Mouse (Mus musculus): Measurements from ENCODE around the gene Sel1l3. TPM values are rescaled to one million over a fixed set of nuclear protein-coding genes. Genes with fewer than 3 reads are reported as not detected.
A peak's percentile ranks its signal among the peaks of the same experiment; 100 is the strongest.

Gene Sel1l3
- total and polyA plus RNA-seq, 3 experiments = 0.28 to 0.76 (median 0.34) TPM

DNA sequence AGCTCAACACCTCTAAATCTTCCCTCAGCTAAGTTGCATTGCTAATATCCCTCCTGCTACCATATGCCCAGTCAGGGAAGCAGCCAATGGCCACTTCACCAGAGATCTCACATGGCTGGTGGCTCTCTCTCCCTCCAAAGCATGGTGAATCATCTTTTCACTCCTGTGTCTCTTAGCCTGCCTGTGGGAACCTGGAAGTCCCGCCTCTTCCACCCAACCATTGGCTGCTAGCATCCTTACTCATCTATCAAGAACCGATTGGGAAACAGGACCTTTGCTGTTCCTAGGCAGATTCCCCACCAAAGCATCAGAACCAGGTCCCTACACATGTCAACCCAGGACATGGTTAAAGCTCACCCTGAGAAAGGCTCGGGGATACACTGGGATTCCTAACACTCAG, 122.4 kb downstream of the Sel1l3 start:
- no peak overlapping the region for H3K4me3 ChIP-seq (replicated peaks in 1 of 3; ENCODE audit: low read depth in 2 of 3, low read length in 2 of 3, poor library complexity in 1 of 3)

DNA sequence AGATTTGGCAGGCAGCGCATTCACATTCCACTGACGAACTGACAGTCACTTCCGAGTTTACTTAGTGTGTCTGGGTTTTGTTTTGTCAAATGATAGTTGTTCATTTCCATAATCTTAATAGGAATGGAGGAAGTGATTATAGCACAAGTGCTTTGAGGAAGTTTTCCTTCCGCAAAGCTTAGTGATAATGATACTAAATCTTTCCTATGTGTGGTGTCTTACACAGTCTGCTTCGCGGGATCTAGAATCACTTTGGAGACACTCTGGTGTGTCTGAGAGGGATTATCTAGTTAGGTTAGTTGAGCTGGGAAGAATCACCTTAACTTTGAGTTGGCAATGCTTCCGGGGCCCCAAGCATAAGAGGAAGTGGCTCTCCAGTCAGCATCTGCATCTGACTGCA, 126.3 kb downstream of the Sel1l3 start:
- Histone ChIP-seq H3K4me3 (replicated peaks in 1 of 3; ENCODE audit: low read depth in 2 of 3, low read length in 2 of 3, poor library complexity in 1 of 3) (no peak overlapping the region), H3K4me1 (ENCODE audit: control insufficient read depth in 1 of 2, insufficient read depth in 2 of 2) (peaks cover 7 to 29% of the 10 kb centered on the region in 2 experiments; a peak in 3 of 4 replicates), H3K27me3 (replicated peaks) (peaks cover 3% of the 10 kb centered on the region), H3K27ac (ENCODE audit: insufficient read depth, low read depth) (no peak overlapping the region), H3K79me2 (replicated peaks; ENCODE audit: control insufficient read depth, extremely low read depth, insufficient read depth, poor library complexity, severe bottlenecking) (no peaks in the 10 kb centered on the region), H3K9ac (ENCODE audit: insufficient read depth, low read depth) (no peak overlapping the region), H3K36me3 (replicated peaks in 1 of 2; ENCODE audit: control insufficient read depth in 1 of 2, insufficient read depth in 1 of 2, low read length in 1 of 2) (no peaks in the 10 kb centered on the region), H3K4me2 (ENCODE audit: insufficient read depth, low read depth, poor library complexity, severe bottlenecking) (peak overlapping the region; percentile 44; the same call in 1 of the 2 replicates), H3K9me3 (replicated peaks; ENCODE audit: low read length) (no peaks in the 10 kb centered on the region)
- dilution Hi-C loops (cut with MboI; ENCODE audit: extremely low pct_ligation_motif_present, extremely low pct_unique_long_range_greater_than_20kb, low sequenced_read_pairs) = no loop called here
- peak; percentile 54 for DNase-seq (ENCODE audit: extremely low read depth)
- in situ Hi-C loops (cut with MboI; ENCODE audit: low pct_ligation_motif_present, low pct_unique_long_range_greater_than_20kb, low sequenced_read_pairs) = no loop called here
- TF ChIP-seq CHD1 (IDR thresholded peaks at IDR 0.05; ENCODE audit: low read depth, low read length) (no peak), IRF4 (IDR thresholded peaks at IDR 0.05; ENCODE audit: low read depth, low read length) (peak; percentile 69), ELF1 (IDR thresholded peaks at IDR 0.05; ENCODE audit: low read depth, low read length) (peak; percentile 20; the same call in 1 of the 2 replicates), ZMIZ1 (IDR thresholded peaks at IDR 0.05; ENCODE audit: low read depth, low read length) (no peak), JUN (IDR thresholded peaks at IDR 0.05; ENCODE audit: insufficient read depth, low read depth, low read length) (peak; percentile 68), JUND (conservative IDR thresholded peaks at IDR 0.05; ENCODE audit: low read depth, low read length) (peak; percentile 86), EP300 (IDR thresholded peaks at IDR 0.05; ENCODE audit: low read length) (peak; percentile 89), USF1 (IDR thresholded peaks at IDR 0.05; ENCODE audit: low read depth, low read length) (no peak)

More for the DNA sequence above, 122.4 kb downstream of the Sel1l3 start:
- H3K27ac ChIP-seq (ENCODE audit: insufficient read depth, low read depth) = no peak overlapping the region
- H3K4me2 ChIP-seq (ENCODE audit: insufficient read depth, low read depth, poor library complexity, severe bottlenecking) = no peak overlapping the region
- in situ Hi-C loops (cut with MboI; ENCODE audit: low pct_ligation_motif_present, low pct_unique_long_range_greater_than_20kb, low sequenced_read_pairs) (no loop called here), dilution Hi-C loops (cut with MboI; ENCODE audit: extremely low pct_ligation_motif_present, extremely low pct_unique_long_range_greater_than_20kb, low sequenced_read_pairs) (no loop called here)
- H3K79me2 ChIP-seq (replicated peaks; ENCODE audit: control insufficient read depth, extremely low read depth, insufficient read depth, poor library complexity, severe bottlenecking) = no peaks in the 10 kb centered on the region
- no peak for TF ChIP-seq IRF4 (IDR thresholded peaks at IDR 0.05; ENCODE audit: low read depth, low read length)
- TF ChIP-seq NELFE (IDR thresholded peaks at IDR 0.05; ENCODE audit: low read depth, low read length) = no peak
- no peak for TF ChIP-seq JUN (IDR thresholded peaks at IDR 0.05; ENCODE audit: insufficient read depth, low read depth, low read length)
- no peak for TF ChIP-seq MAX (IDR thresholded peaks at IDR 0.05; ENCODE audit: low read length)
- no peak for TF ChIP-seq NRF1 (IDR thresholded peaks at IDR 0.05; ENCODE audit: low read depth, low read length)
- TF ChIP-seq MXI1 (IDR thresholded peaks at IDR 0.05; ENCODE audit: low read depth, low read length) = no peak
- TF ChIP-seq KAT2A (IDR thresholded peaks at IDR 0.05; ENCODE audit: insufficient replicate concordance, low read length) = no peak
- no peak for TF ChIP-seq RCOR1 (conservative IDR thresholded peaks at IDR 0.05; ENCODE audit: low read depth, low read length)
- no peak for TF ChIP-seq SIN3A (IDR thresholded peaks at IDR 0.05; ENCODE audit: low read length)
- TF ChIP-seq UBTF (IDR thresholded peaks at IDR 0.05; ENCODE audit: low read depth, low read length) = no peak
- TF ChIP-seq CHD1 (IDR thresholded peaks at IDR 0.05; ENCODE audit: low read depth, low read length) = no peak
- no peak for TF ChIP-seq MYC (IDR thresholded peaks at IDR 0.05; ENCODE audit: low read depth, low read length)
- no peak for TF ChIP-seq HCFC1 (IDR thresholded peaks at IDR 0.05; ENCODE audit: low read depth, low read length)
- TF ChIP-seq MAZ (IDR thresholded peaks at IDR 0.05; ENCODE audit: low read depth, low read length) = no peak
- H3K27me3 ChIP-seq (replicated peaks) = no peaks in the 10 kb centered on the region
- H3K4me1 ChIP-seq (ENCODE audit: control insufficient read depth in 1 of 2, insufficient read depth in 2 of 2) = peaks cover 7 to 36% of the 10 kb centered on the region in 2 experiments; a peak in 3 of 4 replicates
- no peak overlapping the region for H3K9ac ChIP-seq (ENCODE audit: insufficient read depth, low read depth)
- DNase-seq (ENCODE audit: extremely low read depth) = no peak
- H3K9me3 ChIP-seq (replicated peaks; ENCODE audit: low read length) = no peaks in the 10 kb centered on the region
- H3K36me3 ChIP-seq (replicated peaks in 1 of 2; ENCODE audit: control insufficient read depth in 1 of 2, insufficient read depth in 1 of 2, low read length in 1 of 2) = no peaks in the 10 kb centered on the region

Measured in CH12.LX (cell line).